Mouse (Mus musculus): ENCODE results near the gene Grm6. TPM values are rescaled to one million over a fixed set of nuclear protein-coding genes. Genes with fewer than 3 reads are reported as not detected.

Grm6 gene
- polyA plus RNA-seq (2012; rRNA removed), result 0.08 and 0.12 TPM in 2 replicates

DNA sequence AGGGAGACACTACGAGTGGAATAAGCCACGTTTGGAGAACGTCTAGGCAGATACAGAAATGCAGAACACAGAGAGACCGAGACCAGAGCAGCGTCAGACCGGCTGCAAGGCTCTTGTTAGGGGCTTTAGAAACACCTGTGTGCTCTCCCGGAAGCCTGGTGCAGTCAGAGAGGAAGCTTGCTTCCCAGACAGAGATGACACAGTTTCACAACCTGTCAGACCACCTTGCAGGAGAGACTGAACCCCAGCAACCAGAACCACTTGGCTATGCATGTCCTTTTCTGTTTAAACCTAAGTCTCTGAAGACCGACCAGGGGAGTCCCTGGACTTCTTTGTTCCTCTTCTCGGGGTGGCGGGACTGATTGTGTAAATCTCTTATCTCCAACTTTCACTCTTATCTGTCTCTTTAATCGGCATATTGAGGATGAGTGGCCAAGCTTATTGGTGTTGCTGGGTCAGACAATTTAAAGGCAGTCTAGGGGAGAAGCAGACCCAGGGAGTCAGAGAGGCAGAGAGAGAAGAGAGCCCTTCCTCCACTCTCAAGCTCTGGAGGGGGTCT is at the start of gene Grm6:
Gene Grm6 (plus strand): TSS at position 509 of the 559 bp plus-strand sequence.

DNA sequence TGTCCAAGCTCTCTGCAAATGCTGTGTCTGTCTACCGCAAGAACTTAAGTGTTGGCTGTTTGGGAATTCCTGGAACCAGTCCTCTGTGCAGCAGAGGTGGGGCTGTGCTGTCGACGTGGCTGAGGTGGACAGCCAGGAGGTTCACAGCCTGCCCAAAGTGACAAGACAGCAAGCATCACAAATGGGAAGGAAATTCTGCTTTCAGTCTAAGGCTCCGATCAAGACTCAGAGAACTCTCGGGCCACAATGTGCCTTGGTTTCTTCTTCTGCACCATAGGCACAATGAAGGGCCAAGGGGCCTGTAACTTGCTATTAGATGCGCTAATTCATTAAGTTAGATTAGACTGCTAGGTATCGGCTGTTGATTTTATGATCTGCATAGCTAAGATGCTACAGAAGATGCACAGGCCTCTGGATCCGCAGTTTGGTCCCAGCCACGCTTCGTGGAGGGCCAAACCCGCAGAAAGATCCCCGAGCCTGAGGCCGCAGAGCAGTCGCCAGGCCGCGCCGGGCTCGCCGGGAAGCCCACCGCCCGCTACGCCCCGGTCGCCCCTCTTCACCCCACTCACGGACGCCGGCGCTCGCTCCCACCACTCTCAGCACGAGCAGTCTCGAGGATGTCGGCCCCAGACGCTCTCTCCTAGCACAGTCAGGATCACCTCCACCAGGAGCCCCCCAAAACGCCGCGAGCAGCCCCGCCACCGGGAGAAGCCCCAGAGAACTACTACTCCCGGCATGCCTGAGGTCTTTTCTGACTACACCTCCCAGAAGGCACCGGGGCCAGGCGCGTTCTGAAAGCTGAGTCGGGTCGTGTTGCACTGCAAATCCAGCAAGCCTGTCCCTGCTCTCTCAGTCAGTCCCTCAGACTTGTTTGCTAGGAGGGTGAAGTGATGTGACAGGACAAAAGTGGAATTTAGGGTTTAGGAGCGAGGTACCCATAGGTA is 23.2 kb upstream of the Grm6 start, which contains the start of gene Zfp354c:
Gene Zfp354c (minus strand): TSS at position 715 of the 944 bp plus-strand sequence.

DNA sequence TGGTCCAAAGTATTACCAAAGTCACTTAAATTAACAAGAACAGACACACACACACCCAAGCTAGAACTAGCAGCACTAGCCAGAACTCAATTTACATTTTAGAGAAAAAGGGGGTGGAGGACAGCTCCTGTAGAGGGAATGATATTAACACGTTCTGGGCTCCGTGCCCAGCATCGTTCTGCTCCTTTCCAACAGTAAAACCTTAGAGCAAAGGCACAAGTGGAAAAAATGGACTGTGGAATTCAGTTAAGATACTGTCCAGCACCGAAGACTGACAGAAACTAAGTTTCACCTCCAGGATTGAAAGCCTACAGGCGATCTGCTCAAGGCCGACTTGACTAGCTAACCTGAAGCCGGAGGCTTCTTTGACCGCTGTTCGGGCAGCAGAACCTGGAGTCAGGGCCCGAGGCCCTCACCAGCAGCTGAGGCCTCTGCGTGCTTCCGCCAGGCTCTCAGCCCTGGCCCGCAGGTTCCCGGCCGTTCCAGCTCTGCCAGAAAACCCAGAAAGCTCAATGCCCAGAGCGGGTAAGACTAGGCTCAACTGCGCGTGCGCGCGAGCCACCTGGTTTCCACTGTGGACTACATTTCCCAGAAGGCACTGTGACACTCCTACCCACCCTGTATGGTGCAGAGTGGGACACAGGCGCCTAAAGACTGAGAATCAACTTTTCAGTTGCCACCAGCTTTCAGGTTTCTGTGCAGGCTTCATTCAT is 9.3 kb upstream of the Grm6 start, which contains the start of gene Zfp879:
Gene Zfp879 (minus strand): TSS at position 530 of the 713 bp plus-strand sequence.

DNA sequence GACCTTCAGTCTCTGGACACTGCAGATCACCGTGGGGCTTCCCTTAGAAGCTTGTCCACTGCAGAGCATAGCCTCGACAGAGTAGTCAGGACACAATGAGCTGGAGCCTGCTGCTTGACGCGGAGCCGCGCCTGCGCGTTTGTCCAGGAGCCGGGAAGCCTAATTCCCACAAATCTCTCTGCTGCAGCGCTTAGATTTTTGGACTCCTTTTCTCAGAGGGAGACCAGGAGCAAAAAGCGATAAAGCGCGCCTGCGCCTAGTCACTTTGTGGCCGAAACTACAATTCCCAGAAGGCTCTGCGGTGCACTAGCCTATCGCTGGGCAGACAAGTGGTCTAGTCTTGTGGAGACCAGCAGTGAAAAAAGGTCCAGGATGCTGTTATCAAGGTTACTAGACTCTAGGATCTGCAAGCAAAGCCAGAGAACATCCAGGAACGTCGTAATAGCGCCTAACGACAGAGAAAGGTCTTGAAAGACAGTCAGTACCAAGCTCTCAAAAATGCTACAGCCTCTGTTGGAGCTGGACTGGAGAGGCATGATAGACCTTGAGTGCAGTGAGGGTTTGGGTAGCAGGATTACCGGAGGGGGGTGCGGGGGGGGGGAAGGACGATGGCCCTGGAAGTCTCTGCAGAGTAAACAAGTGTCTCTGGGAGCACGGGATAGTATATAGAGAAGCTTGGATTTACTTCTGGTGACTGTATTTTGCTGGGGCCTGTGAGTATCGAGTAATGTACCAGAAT is 37.1 kb downstream of the Grm6 start, which contains the start of gene Zfp454:
Gene Zfp454 (minus strand): TSS at position 262 of the 739 bp plus-strand sequence.

Other genes with a start within 250 kb of the Grm6 start
- 13.7 and 15.7 TPM in 2 replicates for gene Adamts2, start 248.6 kb upstream of the Grm6 start, polyA plus RNA-seq (2012; rRNA removed)
- 0.90 and 0.93 TPM in 2 replicates for gene Zfp354c, start 23.0 kb upstream of the Grm6 start, polyA plus RNA-seq (2012; rRNA removed)
- gene Zfp879, start 9.1 kb upstream of the Grm6 start, polyA plus RNA-seq (2012; rRNA removed), result 0.19 and 0.21 TPM in 2 replicates
- gene Zfp454, start 37.0 kb downstream of the Grm6 start, polyA plus RNA-seq (2012; rRNA removed), result 0.21 and 0.31 TPM in 2 replicates
- gene Zfp2, start 65.5 kb downstream of the Grm6 start, polyA plus RNA-seq (2012; rRNA removed), result 0.44 and 0.60 TPM in 2 replicates
- gene Zfp354b, start 80.9 kb downstream of the Grm6 start, polyA plus RNA-seq (2012; rRNA removed), result 0.08 and 0.10 TPM in 2 replicates
- gene 4933414I15Rik, start 93.1 kb downstream of the Grm6 start, polyA plus RNA-seq (2012; rRNA removed), result not detected in 2 replicates
- not detected in 2 replicates for gene Prop1, start 103.1 kb downstream of the Grm6 start, polyA plus RNA-seq (2012; rRNA removed)
- gene Olfr1378, start 115.8 kb downstream of the Grm6 start, polyA plus RNA-seq (2012; rRNA removed), result not detected in 2 replicates
- gene Olfr1377, start 131.3 kb downstream of the Grm6 start, polyA plus RNA-seq (2012; rRNA removed), result not detected in 2 replicates
- gene Olfr51, start 152.9 kb downstream of the Grm6 start, polyA plus RNA-seq (2012; rRNA removed), result not detected in 2 replicates
- not detected in 2 replicates for gene Olfr54, start 163.6 kb downstream of the Grm6 start, polyA plus RNA-seq (2012; rRNA removed)
- gene Olfr1375, start 197.4 kb downstream of the Grm6 start, polyA plus RNA-seq (2012; rRNA removed), result not detected in 2 replicates
- gene Zfp354a, start 208.6 kb downstream of the Grm6 start, polyA plus RNA-seq (2012; rRNA removed), result 1.2 and 1.7 TPM in 2 replicates

All from colon, adult 2 months (tissue).